Mouse (Mus musculus) bone marrow, adult 2 months (tissue): ENCODE measurements around the gene Ubtf.

Experiments
- CTCF ChIP-seq: fragments of 200-500 bp; IDR thresholded peaks from 2 replicates; pipeline ENCODE4 v1.5.1; 2011; ENCODE audit warnings: low read length, control low read depth; ENCODE audit not compliant: control insufficient read depth, insufficient read depth
- POLR2A ChIP-seq: fragments of 200-500 bp; IDR thresholded peaks from 2 replicates; pipeline ENCODE4 v1.6.1; 2011; ENCODE audit warnings: low read depth, mild to moderate bottlenecking, control low read depth, low read length, borderline replicate concordance; ENCODE audit not compliant: control insufficient read depth

GRCm38 (mm10) chr11:102334973-102335700 is 15.6 kb upstream of the Ubtf start:
- no peak for TF ChIP-seq POLR2A
- TF ChIP-seq CTCF: no peak
